Comparison of ENCODE assay signal across 8 mouse cellular contexts in genomic region chr3:145885376-145885775, GRCm38 (mm10). TPM values are rescaled to one million over a fixed set of nuclear protein-coding genes. Genes with fewer than 3 reads are reported as not detected.
A peak's percentile ranks its signal among the peaks of the same experiment; 100 is the strongest.
DNase-seq lines count a peak whose midpoint lies in the region; ATAC-seq lines count a peak whose summit lies in the region.

No protein-coding gene starts in this region.

- no peaks in the 10 kb centered on the region for H3K36me3 ChIP-seq in embryonic facial prominence, embryonic 14.5 days (ENCODE audit: control insufficient read depth, insufficient read depth, low read length)
- H3K36me3 ChIP-seq in hindbrain, embryonic 14.5 days (replicated peaks; ENCODE audit: control insufficient read depth, insufficient read depth) = no peaks in the 10 kb centered on the region
- H3K36me3 ChIP-seq in liver, embryonic 15.5 days (replicated peaks) = no peaks in the 10 kb centered on the region

- ATAC-seq in embryonic facial prominence, embryonic 14.5 days (ENCODE audit: low read depth) = no peak
- no peak for ATAC-seq in hindbrain, embryonic 14.5 days (ENCODE audit: low FRiP score)
- no peak for ATAC-seq in liver, embryonic 15.5 days (ENCODE audit: insufficient read depth)

- no peak overlapping the region for H3K9ac ChIP-seq in embryonic facial prominence, embryonic 14.5 days (ENCODE audit: low read depth, low read length)
- no peak overlapping the region for H3K9ac ChIP-seq in hindbrain, embryonic 14.5 days
- H3K9ac ChIP-seq in liver, embryonic 15.5 days = no peak overlapping the region

- no peak overlapping the region for H3K4me3 ChIP-seq in embryonic facial prominence, embryonic 14.5 days (ENCODE audit: low read depth, low read length)
- H3K4me3 ChIP-seq in hindbrain, embryonic 14.5 days (replicated peaks; ENCODE audit: low read length) = no peak overlapping the region
- no peak overlapping the region for H3K4me3 ChIP-seq in liver, embryonic 15.5 days (replicated peaks)

- WGBS in embryonic facial prominence, embryonic 14.5 days = 51% methylated on average over 4 of the region's 4 CpGs
- 65% methylated on average over 4 of the region's 4 CpGs for WGBS in hindbrain, embryonic 14.5 days
- WGBS in liver, embryonic 15.5 days (ENCODE audit: insufficient replicate concordance) = 45% methylated on average over 4 of the region's 4 CpGs

- no peaks in the 10 kb centered on the region for H3K27me3 ChIP-seq in embryonic facial prominence, embryonic 14.5 days (replicated peaks; ENCODE audit: control insufficient read depth, insufficient read depth, low read length)
- no peaks in the 10 kb centered on the region for H3K27me3 ChIP-seq in hindbrain, embryonic 14.5 days (ENCODE audit: control insufficient read depth, insufficient read depth, low read length)
- no peaks in the 10 kb centered on the region for H3K27me3 ChIP-seq in liver, embryonic 15.5 days

- H3K9me3 ChIP-seq in embryonic facial prominence, embryonic 14.5 days (ENCODE audit: control insufficient read depth, low read length) = no peaks in the 10 kb centered on the region
- no peaks in the 10 kb centered on the region for H3K9me3 ChIP-seq in hindbrain, embryonic 14.5 days (ENCODE audit: control insufficient read depth, low read length)
- H3K9me3 ChIP-seq in liver, embryonic 15.5 days (replicated peaks) = no peaks in the 10 kb centered on the region

- no peak overlapping the region for H3K4me2 ChIP-seq in embryonic facial prominence, embryonic 14.5 days (ENCODE audit: low read depth, low read length)
- H3K4me2 ChIP-seq in hindbrain, embryonic 14.5 days (replicated peaks) = no peak overlapping the region
- no peak overlapping the region for H3K4me2 ChIP-seq in liver, embryonic 15.5 days

- DNase-seq in left cerebral cortex, adult 9 months (ENCODE audit: low spot score in 2 of 2) = peak; percentile 32 to 39
- DNase-seq in left cerebral cortex, adult 11 months (ENCODE audit: low spot score) = no peak
- peak; percentile 48 for DNase-seq in embryonic facial prominence, embryonic 14.5 days (ENCODE audit: low spot score)
- DNase-seq in hindbrain, embryonic 14.5 days (ENCODE audit: low spot score) = no peak
- DNase-seq in embryo, embryonic 11 days = no peak
- no peak for DNase-seq in embryo, embryonic 10.5 days (ENCODE audit: low spot score)
- no peak for DNase-seq in urinary bladder, adult 2 months (ENCODE audit: low spot score)

- H3K4me1 ChIP-seq in embryonic facial prominence, embryonic 14.5 days (ENCODE audit: control insufficient read depth, insufficient read depth, low read length) = peaks cover 10% of the 10 kb centered on the region
- peaks cover 17% of the 10 kb centered on the region; the same call in 1 of the 2 replicates for H3K4me1 ChIP-seq in hindbrain, embryonic 14.5 days (replicated peaks; ENCODE audit: control insufficient read depth, insufficient read depth, low read length)
- H3K4me1 ChIP-seq in liver, embryonic 15.5 days (replicated peaks) = 0 out of 2 replicates have a peak, but pooled peaks cover 3% of the 10 kb centered on the region

- peak overlapping the region; percentile 77 for H3K27ac ChIP-seq in embryonic facial prominence, embryonic 14.5 days (replicated peaks; ENCODE audit: low read depth, low read length)
- H3K27ac ChIP-seq in hindbrain, embryonic 14.5 days = peak overlapping the region; percentile 51
- H3K27ac ChIP-seq in liver, embryonic 15.5 days (replicated peaks) = 0 out of 2 replicates have a peak overlapping the region, but pooled peaks have one; percentile 41

RNA-seq across cellular contexts. Expression of gene Bcl10, which starts 37.2 kb away (rescaled TPM):
- 52.1 and 54.8 TPM in 2 replicates for polyA plus RNA-seq in embryonic facial prominence, embryonic 14.5 days (2014; fragmentation: Nextera tagmentation; extraction: Ambion mirVana)
- polyA plus RNA-seq in hindbrain, embryonic 14.5 days (2014; fragmentation: Nextera tagmentation; extraction: Ambion mirVana) = 37.9 and 39.9 TPM in 2 replicates
- polyA plus RNA-seq in liver, embryonic 15.5 days (2015; fragmentation: Nextera tagmentation; extraction: Ambion mirVana) = 18.3 and 18.6 TPM in 2 replicates
- polyA plus RNA-seq in urinary bladder, adult 2 months (2012; rRNA removed) = 24.3 and 25.7 TPM in 2 replicates

RNA-seq across cellular contexts. Expression of gene 2410004B18Rik, which starts 52.4 kb away (rescaled TPM):
- polyA plus RNA-seq in embryonic facial prominence, embryonic 14.5 days (2014; fragmentation: Nextera tagmentation; extraction: Ambion mirVana) = 47.3 and 48.9 TPM in 2 replicates
- 79.7 and 86.5 TPM in 2 replicates for polyA plus RNA-seq in hindbrain, embryonic 14.5 days (2014; fragmentation: Nextera tagmentation; extraction: Ambion mirVana)
- polyA plus RNA-seq in liver, embryonic 15.5 days (2015; fragmentation: Nextera tagmentation; extraction: Ambion mirVana) = 14.0 and 14.6 TPM in 2 replicates
- polyA plus RNA-seq in urinary bladder, adult 2 months (2012; rRNA removed) = 18.9 and 23.1 TPM in 2 replicates

Comparison
In these comparisons a context has a peak if more than half of its experiments do, and no peak if none do; other contexts are left out.
1. DNase-seq: peak in left cerebral cortex, adult 9 months (2 of 2) and embryonic facial prominence, embryonic 14.5 days (single experiment); none in left cerebral cortex, adult 11 months (single experiment), hindbrain, embryonic 14.5 days (single experiment), embryo, embryonic 11 days (single experiment), embryo, embryonic 10.5 days (single experiment) and urinary bladder, adult 2 months (single experiment).
2. Peak in every context shown above with its lines, with median percentiles within 50 percentile points of each other: H3K27ac ChIP-seq.